Mouse (Mus musculus): ENCODE data around the gene Abca13. TPM values are rescaled to one million over a fixed set of nuclear protein-coding genes. Genes with fewer than 3 reads are reported as not detected.

Gene Abca13
- polyA plus RNA-seq, 1 experiment from 2014 or later = 0.01 TPM

DNA sequence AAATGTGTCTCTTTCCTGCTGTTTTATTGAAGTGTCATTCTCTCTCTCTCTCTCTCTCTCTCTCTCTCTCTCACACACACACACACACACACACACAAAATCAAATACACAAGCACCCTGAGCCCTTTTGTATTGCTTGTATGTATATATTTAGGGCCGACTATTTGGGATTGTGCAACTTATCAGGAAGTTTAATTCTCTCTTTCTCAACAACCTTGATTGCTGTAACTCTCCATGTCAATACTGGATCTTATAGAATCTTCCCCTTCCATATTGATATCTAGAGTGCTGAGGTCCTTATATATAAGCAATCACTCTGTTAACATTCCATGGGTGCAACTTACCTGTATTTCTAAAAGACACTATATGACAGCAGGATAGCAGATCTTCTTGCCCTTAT lies 433.0 kb downstream of the Abca13 start:
- WGBS = 86% methylated on average over 1 of the region's 1 CpGs
- no peaks in the 10 kb centered on the region for H3K27me3 ChIP-seq
- no peak overlapping the region for H3K9ac ChIP-seq (replicated peaks)
- ATAC-seq (replicated peaks) = no peak
- no peak overlapping the region for H3K4me3 ChIP-seq
- H3K4me2 ChIP-seq (replicated peaks) = no peak overlapping the region
- H3K4me1 ChIP-seq = no peaks in the 10 kb centered on the region
- H3K36me3 ChIP-seq = no peaks in the 10 kb centered on the region
- H3K27ac ChIP-seq (replicated peaks) = no peak overlapping the region
- no peaks in the 10 kb centered on the region for H3K9me3 ChIP-seq

DNA sequence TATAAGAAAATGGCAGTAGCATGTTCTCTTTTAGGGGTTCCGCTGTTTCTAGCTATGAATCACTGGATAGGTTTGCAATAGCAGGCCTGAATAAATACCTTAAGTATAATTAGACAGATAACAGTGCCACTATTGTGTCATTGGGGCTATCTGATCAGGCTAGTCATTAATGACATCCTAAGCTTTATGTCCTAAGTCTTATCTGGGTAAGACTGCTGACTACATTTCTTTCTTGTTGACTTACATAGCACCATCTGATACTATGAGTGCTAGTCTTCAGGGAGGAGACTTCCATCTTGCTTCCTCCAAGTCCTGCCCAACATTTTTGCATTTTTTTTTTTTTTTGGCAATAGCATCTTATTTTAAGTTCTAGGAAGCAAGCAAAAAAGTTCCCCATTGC lies 434.1 kb downstream of the Abca13 start:
- no peak overlapping the region for H3K4me2 ChIP-seq (replicated peaks)
- H3K4me1 ChIP-seq = no peaks in the 10 kb centered on the region
- no peak for ATAC-seq (replicated peaks)
- H3K9me3 ChIP-seq = no peaks in the 10 kb centered on the region
- no peaks in the 10 kb centered on the region for H3K36me3 ChIP-seq
- 95% methylated on average over 1 of the region's 1 CpGs for WGBS
- no peak overlapping the region for H3K4me3 ChIP-seq
- no peak overlapping the region for H3K9ac ChIP-seq (replicated peaks)
- H3K27ac ChIP-seq (replicated peaks) = no peak overlapping the region
- no peaks in the 10 kb centered on the region for H3K27me3 ChIP-seq

DNA sequence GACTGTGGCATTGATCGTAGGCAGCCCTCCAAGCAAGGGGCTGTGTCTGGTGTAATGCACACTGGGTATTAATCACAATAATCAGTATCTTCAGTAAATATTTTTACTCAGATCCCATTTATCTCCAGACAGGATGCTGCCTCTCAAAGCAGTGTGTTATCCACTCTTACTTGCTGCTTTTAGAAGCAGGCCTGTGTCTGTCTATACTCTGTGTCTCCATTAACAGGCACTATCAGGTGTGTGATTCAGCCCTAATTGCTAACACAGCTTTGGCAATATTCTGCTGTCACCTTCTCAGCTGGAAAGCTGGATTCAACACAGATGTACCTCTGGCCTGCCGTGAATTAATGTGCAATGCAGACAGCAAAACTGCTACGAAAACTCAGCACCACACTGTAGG lies 455.5 kb downstream of the Abca13 start:
- no peak for ATAC-seq (replicated peaks)
- 83% methylated on average over 3 of the region's 3 CpGs for WGBS
- no peaks in the 10 kb centered on the region for H3K36me3 ChIP-seq
- H3K9me3 ChIP-seq = no peaks in the 10 kb centered on the region
- no peak overlapping the region for H3K9ac ChIP-seq (replicated peaks)
- H3K27ac ChIP-seq (replicated peaks) = no peak overlapping the region
- no peak overlapping the region for H3K4me2 ChIP-seq (replicated peaks)
- peaks cover 7% of the 10 kb centered on the region; the same call in 1 of the 2 replicates for H3K4me1 ChIP-seq
- no peaks in the 10 kb centered on the region for H3K27me3 ChIP-seq
- H3K4me3 ChIP-seq = no peak overlapping the region

DNA sequence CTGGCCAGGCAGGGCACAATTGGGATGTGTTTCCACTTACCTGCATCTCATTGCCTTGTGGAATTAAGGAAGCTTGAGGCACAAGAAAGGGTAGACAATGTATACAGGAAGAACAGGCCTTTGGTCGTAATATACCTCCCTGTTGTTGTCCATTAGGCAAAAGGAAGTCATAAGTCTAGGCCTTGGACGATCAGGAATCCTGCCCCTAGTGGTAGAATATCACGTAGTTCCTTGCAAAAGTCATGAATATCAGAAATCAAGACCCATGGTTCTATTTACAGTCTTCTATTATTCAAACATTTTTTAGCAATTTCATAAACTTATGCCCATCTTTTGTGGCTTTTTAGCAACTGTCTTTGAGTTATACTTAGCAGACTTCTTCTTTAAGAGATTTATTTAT lies 456.2 kb downstream of the Abca13 start:
- Histone ChIP-seq H3K4me2 (replicated peaks) (no peak overlapping the region), H3K4me3 (no peak overlapping the region), H3K9me3 (no peaks in the 10 kb centered on the region), H3K4me1 (peaks cover 7% of the 10 kb centered on the region; the same call in 1 of the 2 replicates), H3K27me3 (no peaks in the 10 kb centered on the region), H3K36me3 (no peaks in the 10 kb centered on the region), H3K27ac (replicated peaks) (no peak overlapping the region), H3K9ac (replicated peaks) (no peak overlapping the region)
- no peak for ATAC-seq (replicated peaks)
- 66% methylated on average over 3 of the region's 3 CpGs for WGBS

DNA sequence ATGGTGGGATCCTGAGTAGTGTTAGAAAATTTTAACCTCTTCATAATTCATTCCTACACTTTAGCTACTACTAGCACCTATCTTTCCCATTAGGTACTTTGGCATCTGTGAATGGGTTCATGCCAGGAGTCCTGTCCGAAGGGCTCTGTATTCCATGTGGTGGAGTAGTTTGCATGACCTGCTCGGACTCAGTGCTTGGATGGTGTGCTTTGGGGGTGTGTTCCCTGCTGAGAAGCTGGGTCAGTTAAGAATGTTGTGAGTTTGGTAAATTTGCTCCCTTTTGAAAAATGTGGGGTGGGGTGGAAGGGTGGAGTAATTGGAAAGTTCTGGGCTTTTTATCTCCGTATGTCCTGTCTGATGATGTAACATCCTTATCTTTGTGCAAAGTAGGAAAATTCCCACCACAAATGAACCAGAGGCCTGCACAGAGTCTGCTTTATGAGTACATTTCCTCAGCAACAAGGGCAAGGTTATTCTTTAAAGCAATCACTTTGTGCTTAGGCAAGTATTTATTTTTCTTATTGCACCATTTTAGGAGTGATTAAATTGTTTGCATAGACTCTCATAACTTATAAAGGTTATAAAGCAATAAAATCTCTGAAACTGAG lies 475.0 kb downstream of the Abca13 start:
- Histone ChIP-seq H3K27ac (replicated peaks) (no peak overlapping the region), H3K4me2 (replicated peaks) (no peak overlapping the region), H3K9ac (replicated peaks) (no peak overlapping the region), H3K36me3 (no peaks in the 10 kb centered on the region), H3K27me3 (no peaks in the 10 kb centered on the region), H3K9me3 (no peaks in the 10 kb centered on the region), H3K4me3 (no peak overlapping the region), H3K4me1 (no peaks in the 10 kb centered on the region)
- no peak for ATAC-seq (replicated peaks)
- 81% methylated on average over 3 of the region's 3 CpGs for WGBS

DNA sequence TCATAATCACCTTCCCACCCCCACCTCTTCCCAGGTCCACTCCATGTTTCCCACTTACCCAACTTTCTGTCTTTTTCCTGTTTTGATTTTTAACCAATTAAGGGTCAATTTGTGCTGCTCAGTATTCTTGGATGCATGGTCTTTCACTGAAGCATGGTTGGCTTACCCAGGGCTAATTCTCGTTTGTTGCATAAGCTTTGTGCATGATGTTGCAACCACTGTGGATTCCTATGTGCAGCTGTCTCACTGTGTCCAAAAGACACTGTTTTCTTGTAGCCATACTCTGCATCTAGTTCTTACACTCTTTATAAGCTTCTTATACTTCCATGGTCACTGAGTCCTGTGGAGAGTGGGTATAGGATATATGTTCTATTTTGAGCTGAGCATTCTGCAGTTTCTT lies 477.7 kb downstream of the Abca13 start:
- Histone ChIP-seq H3K27ac (replicated peaks) (no peak overlapping the region), H3K36me3 (no peaks in the 10 kb centered on the region), H3K27me3 (no peaks in the 10 kb centered on the region), H3K9me3 (no peaks in the 10 kb centered on the region), H3K4me2 (replicated peaks) (no peak overlapping the region), H3K4me3 (no peak overlapping the region), H3K4me1 (no peaks in the 10 kb centered on the region), H3K9ac (replicated peaks) (no peak overlapping the region)
- WGBS = 59% methylated on average over 1 of the region's 1 CpGs
- ATAC-seq (replicated peaks) = no peak

DNA sequence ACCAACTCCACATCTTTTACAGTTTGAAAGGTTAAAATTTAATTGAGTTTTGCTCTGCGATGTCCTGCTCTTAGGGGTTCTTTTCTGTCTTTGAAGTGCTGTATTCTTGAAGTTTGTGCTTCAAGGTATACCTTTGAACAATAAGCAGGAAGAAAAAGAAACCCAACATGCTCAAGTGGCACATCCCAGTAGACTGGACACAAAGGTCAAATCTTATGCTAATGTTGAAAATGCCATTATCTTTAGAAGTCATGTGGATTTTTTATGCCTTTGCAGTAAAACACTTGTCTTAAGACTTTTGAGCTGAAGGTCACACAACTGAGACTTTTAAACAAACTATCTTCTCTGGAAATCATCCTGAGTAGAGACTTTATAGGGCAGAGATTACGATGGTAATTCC lies 493.2 kb downstream of the Abca13 start:
- Histone ChIP-seq H3K9ac (replicated peaks) (no peak overlapping the region), H3K9me3 (no peaks in the 10 kb centered on the region), H3K4me2 (replicated peaks) (no peak overlapping the region), H3K36me3 (no peaks in the 10 kb centered on the region), H3K4me1 (no peaks in the 10 kb centered on the region), H3K27ac (replicated peaks) (no peak overlapping the region), H3K27me3 (no peaks in the 10 kb centered on the region), H3K4me3 (no peak overlapping the region)
- 94% methylated on average over 2 of the region's 2 CpGs for WGBS
- no peak for ATAC-seq (replicated peaks)

DNA sequence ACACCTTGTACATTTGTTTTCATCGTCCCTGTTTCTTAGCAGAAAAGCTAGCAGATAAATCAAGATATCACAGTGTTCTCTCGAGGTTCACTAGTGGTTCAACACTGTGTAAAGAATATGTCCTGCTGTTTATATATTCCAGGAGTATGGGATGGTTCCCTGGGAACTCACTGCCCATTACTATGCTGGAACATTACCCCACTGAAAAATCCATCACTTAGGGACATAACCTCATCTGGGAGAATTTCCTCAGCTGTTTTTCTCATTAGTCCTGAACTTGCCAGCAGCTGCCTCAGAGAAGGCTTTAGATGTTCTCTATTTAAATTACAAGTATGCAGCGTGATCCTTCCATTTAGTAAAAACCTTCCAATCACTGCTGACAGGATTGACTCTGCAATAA lies 513.4 kb downstream of the Abca13 start:
- Histone ChIP-seq H3K27ac (replicated peaks) (no peak overlapping the region), H3K27me3 (no peaks in the 10 kb centered on the region), H3K4me2 (replicated peaks) (no peak overlapping the region), H3K9me3 (no peaks in the 10 kb centered on the region), H3K4me3 (no peak overlapping the region), H3K9ac (replicated peaks) (no peak overlapping the region), H3K36me3 (no peaks in the 10 kb centered on the region), H3K4me1 (no peaks in the 10 kb centered on the region)
- 77% methylated on average over 3 of the region's 3 CpGs for WGBS
- no peak for ATAC-seq (replicated peaks)

DNA sequence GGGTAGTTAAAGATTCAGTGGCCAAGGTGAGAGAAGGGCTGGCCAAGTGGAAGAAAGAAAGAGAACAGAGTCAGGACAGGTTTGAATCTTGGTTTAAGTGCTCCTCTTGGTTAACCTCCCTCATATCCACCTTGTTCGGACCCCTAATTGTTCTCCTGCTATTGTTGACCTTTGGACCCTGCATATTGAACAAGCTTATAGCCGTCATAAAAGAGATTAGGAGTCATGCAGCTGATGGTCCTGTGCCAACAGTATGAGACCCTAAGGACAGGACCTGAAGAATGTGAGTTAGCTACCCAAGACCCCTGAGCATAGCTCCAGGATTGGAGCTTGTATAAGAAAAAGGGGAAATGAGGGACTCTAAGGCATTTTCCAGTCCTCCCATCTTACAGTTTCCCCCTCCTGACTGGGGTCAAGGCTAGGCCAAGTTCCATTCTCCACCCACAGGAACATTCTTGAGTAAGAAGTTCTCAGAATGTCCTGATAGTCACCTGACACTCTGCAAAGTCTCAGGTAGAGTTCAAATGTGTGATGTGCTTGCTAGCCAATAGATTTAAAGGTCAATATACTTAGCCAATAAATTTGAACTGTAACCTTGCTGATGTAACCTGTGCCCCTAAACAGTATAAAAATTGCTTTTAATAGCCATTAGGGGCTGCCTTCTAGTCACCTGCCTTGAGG lies 536.2 kb downstream of the Abca13 start:
- Histone ChIP-seq H3K36me3 (no peaks in the 10 kb centered on the region), H3K9me3 (no peaks in the 10 kb centered on the region), H3K4me1 (no peaks in the 10 kb centered on the region), H3K4me3 (no peak overlapping the region), H3K27me3 (no peaks in the 10 kb centered on the region), H3K27ac (replicated peaks) (no peak overlapping the region), H3K4me2 (replicated peaks) (no peak overlapping the region), H3K9ac (replicated peaks) (no peak overlapping the region)
- ATAC-seq (replicated peaks) = no peak
- 82% methylated on average over 2 of the region's 2 CpGs for WGBS

DNA sequence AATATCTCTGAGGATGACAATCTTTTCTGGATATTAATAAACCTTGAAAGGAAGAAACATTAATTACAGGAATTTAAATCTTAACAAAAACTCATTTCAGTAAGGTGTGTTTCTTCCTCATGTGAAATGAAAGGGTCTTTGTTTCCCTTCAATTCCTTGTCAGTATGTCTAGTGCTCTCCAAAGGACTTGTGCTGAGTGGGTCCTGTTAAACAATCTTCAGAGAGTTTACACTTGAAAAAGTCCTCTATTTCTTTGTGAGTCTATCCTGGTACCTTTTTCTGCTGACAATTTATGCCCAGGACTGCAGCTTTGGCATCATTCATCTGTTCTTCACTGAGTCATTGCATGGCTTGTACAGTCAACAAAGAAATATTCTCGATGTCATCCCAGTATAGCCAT lies 539.6 kb downstream of the Abca13 start:
- Histone ChIP-seq H3K4me3 (no peak overlapping the region), H3K9ac (replicated peaks) (no peak overlapping the region), H3K4me1 (no peaks in the 10 kb centered on the region), H3K4me2 (replicated peaks) (no peak overlapping the region), H3K27me3 (no peaks in the 10 kb centered on the region), H3K9me3 (no peaks in the 10 kb centered on the region), H3K36me3 (no peaks in the 10 kb centered on the region), H3K27ac (replicated peaks) (no peak overlapping the region)
- ATAC-seq (replicated peaks) = no peak
- 86% methylated on average over 1 of the region's 1 CpGs for WGBS

Other genes starting within 250 kb of the Abca13 start
- gene Pkd1l1, start 218.7 kb upstream of the Abca13 start, polyA plus RNA-seq (2015; fragmentation: Nextera tagmentation; extraction: Ambion mirVana) = 0.27 and 0.31 TPM in 2 replicates
- 9.3 and 10.0 TPM in 2 replicates for gene Hus1, start 180.8 kb upstream of the Abca13 start, polyA plus RNA-seq (2015; fragmentation: Nextera tagmentation; extraction: Ambion mirVana)
- 0.64 and 1.6 TPM in 2 replicates for gene Gm11992, start 143.3 kb upstream of the Abca13 start, polyA plus RNA-seq (2015; fragmentation: Nextera tagmentation; extraction: Ambion mirVana)
- not detected in 2 replicates for gene Sun3, start 143.0 kb upstream of the Abca13 start, polyA plus RNA-seq (2015; fragmentation: Nextera tagmentation; extraction: Ambion mirVana)
- gene Upp1, start 73.8 kb upstream of the Abca13 start, polyA plus RNA-seq (2015; fragmentation: Nextera tagmentation; extraction: Ambion mirVana) = 1.6 and 1.8 TPM in 2 replicates